Mouse (Mus musculus) kidney, adult 18-20 months (tissue): ENCODE data around the gene Sdhaf4.
A peak's percentile ranks its signal among the peaks of the same experiment; 100 is the strongest.
"Not testable (repeated sequence)": the region's sequence is repeated elsewhere in the genome, so short reads cannot be mapped to it uniquely, and the experiment has no call there.

Source experiments
- DNase-seq: peaks from one replicate; pipeline ENCODE4 v3.0.0; 2021

Gene Sdhaf4

GRCm38 (mm10) chr1:24005070-24005804 is at the start of gene Sdhaf4:
Gene Sdhaf4 (minus strand): TSS chr1:24005656.
- peak; percentile 94 for DNase-seq

GRCm38 (mm10) chr1:24046730-24047510 is 41.5 kb upstream of the Sdhaf4 start:
- no peak for DNase-seq

- no peak for DNase-seq
These were observed 40.2 kb upstream of the Sdhaf4 start for GRCm38 (mm10) chr1:24045627-24046026.

- no peak for DNase-seq
These were observed 37.6 kb upstream of the Sdhaf4 start for GRCm38 (mm10) chr1:24043007-24043406.

- DNase-seq, result no peak
These were observed 28.4 kb upstream of the Sdhaf4 start for GRCm38 (mm10) chr1:24033759-24034423.

GRCm38 (mm10) chr1:24010821-24011220 is 5.4 kb upstream of the Sdhaf4 start:
- no peak for DNase-seq

- DNase-seq, result no peak
These were observed 4.6 kb upstream of the Sdhaf4 start for GRCm38 (mm10) chr1:24010016-24010415.

GRCm38 (mm10) chr1:24007621-24008020 is 2.2 kb upstream of the Sdhaf4 start:
- no peak for DNase-seq

- no peak for DNase-seq
These were observed 6.1 kb downstream of the Sdhaf4 start for GRCm38 (mm10) chr1:23999318-23999717.

- DNase-seq, result no peak
These were observed 6.6 kb downstream of the Sdhaf4 start for GRCm38 (mm10) chr1:23998866-23999265.

- no peak for DNase-seq
These were observed 7.2 kb downstream of the Sdhaf4 start for GRCm38 (mm10) chr1:23998120-23998810.

- DNase-seq, result no peak
These were observed 8.0 kb downstream of the Sdhaf4 start for GRCm38 (mm10) chr1:23997493-23997892.

GRCm38 (mm10) chr1:23995420-23995819 is 10.0 kb downstream of the Sdhaf4 start:
- DNase-seq, result no peak

- DNase-seq, result no peak
These were observed 22.3 kb downstream of the Sdhaf4 start for GRCm38 (mm10) chr1:23983118-23983517.

GRCm38 (mm10) chr1:23978281-23978680 is 27.2 kb downstream of the Sdhaf4 start:
- no peak for DNase-seq

- DNase-seq, result not testable (repeated sequence)
These were observed 34.3 kb downstream of the Sdhaf4 start for GRCm38 (mm10) chr1:23971159-23971558.

- no peak for DNase-seq
These were observed 37.3 kb downstream of the Sdhaf4 start for GRCm38 (mm10) chr1:23968027-23968725.

- DNase-seq, result no peak
These were observed 39.2 kb downstream of the Sdhaf4 start for GRCm38 (mm10) chr1:23966226-23966625.

- DNase-seq, result no peak
These were observed 46.1 kb downstream of the Sdhaf4 start for GRCm38 (mm10) chr1:23959415-23959732.

- DNase-seq, result no peak
These were observed 46.6 kb downstream of the Sdhaf4 start for GRCm38 (mm10) chr1:23958668-23959414.

- DNase-seq, result no peak
These were observed 47.4 kb downstream of the Sdhaf4 start for GRCm38 (mm10) chr1:23958101-23958500.

GRCm38 (mm10) chr1:23955539-23955938 is 49.9 kb downstream of the Sdhaf4 start:
- no peak for DNase-seq
